Mouse (Mus musculus) olfactory bulb, adult 2 months (tissue): ENCODE results near the gene Tspan14.

Source experiments
- CTCF ChIP-seq: fragments of 200-500 bp; IDR thresholded peaks from 2 replicates; pipeline ENCODE4 v1.5.1; 2012; ENCODE audit warnings: low read depth, mild to moderate bottlenecking, low read length, moderate library complexity; ENCODE audit not compliant: insufficient read depth
- POLR2A ChIP-seq: fragments of 200-500 bp; IDR thresholded peaks from 2 replicates; pipeline ENCODE4 v1.6.1; 2012; ENCODE audit warnings: mild to moderate bottlenecking, low read depth, low read length, moderate library complexity; ENCODE audit not compliant: insufficient read depth

DNA sequence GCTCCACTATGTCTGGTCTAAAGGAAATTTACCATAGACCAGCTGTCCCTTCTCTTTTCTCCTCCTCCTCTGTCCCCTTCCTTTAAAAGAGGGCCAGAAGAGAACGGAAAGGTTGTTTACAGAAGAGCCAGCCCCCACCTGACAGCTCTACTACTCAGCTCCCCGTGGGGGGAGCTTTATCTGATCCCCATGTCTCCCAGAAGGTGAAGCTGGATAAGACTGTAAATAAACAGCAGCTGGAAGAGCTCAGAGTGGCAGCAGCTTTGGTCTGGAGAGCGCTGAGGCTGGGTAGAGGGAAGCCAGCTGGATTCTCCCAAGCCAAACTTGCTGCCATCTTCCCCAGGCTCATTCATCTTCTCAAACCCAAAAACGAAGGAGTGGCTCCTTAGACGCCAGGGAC is 41.0 kb upstream of the Tspan14 start:
- TF ChIP-seq CTCF (no peak), POLR2A (no peak)
